9 mouse cellular contexts compared by ENCODE assay signal in the genomic region with DNA sequence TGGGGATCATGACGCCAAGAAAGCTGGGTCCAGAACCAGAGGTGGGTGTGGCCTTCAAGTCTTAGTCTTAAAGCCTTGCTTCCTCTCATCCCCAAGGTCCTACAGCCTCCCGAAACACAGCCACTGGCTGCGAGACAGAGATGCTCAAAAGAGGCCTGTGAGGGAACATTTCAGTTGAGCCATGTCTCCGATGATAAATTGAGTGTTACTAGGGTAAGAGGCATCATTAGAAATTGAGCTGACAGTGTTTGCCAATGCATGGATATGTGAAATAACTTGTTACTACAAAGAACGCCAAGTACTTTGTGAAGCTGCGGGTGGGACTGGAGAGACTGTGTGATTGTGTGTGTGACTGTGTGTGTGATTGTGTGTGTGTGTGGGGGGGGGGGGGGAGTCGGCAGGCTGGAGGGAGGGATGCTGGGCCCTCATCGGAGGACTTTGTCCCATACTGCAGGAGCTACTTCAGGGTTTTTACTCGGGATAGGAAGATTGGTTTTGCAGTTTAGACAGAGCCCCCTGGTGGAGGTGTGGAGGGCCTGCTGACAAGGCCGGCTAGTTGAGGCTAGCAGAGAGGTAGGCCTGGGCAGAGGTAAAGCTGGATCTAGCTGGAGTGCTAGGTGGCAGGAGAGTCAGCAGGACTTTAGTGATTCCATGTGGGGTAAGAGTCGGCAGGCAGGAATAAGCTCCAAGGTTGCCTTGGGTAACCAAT. TPM values are rescaled to one million over a fixed set of nuclear protein-coding genes. Genes with fewer than 3 reads are reported as not detected.
A peak's percentile ranks its signal among the peaks of the same experiment; 100 is the strongest.
DNase-seq lines count a peak whose midpoint lies in the region; ATAC-seq and TF ChIP-seq lines count a peak whose summit lies in the region.
"Had no signal": no experiment of that assay in that cellular context is flagged by ENCODE, and none has a peak within 500 bp of the region (broad histone marks: within the 10 kb centered on the region; RNA-seq: fewer than 3 reads in every experiment).

No protein-coding gene starts in this region.

- H3K36me3 ChIP-seq in liver, embryonic 12.5 days: no peaks in the 10 kb centered on the region
- H3K36me3 ChIP-seq: embryonic facial prominence, embryonic 12.5 days had no signal

- no peaks in the 10 kb centered on the region for H3K27me3 ChIP-seq in liver, embryonic 12.5 days (replicated peaks)
- H3K27me3 ChIP-seq: embryonic facial prominence, embryonic 12.5 days had no signal

- H3K4me2 ChIP-seq in liver, embryonic 12.5 days: no peak overlapping the region
- H3K4me2 ChIP-seq: embryonic facial prominence, embryonic 12.5 days had no signal

- no peak overlapping the region for H3K4me3 ChIP-seq in embryonic fibroblast, embryonic 13.5 days (ENCODE audit: insufficient read depth, low read length)
- H3K4me3 ChIP-seq in liver, embryonic 12.5 days: no peak overlapping the region
- H3K4me3 ChIP-seq: embryonic facial prominence, embryonic 12.5 days had no signal

- H3K9me3 ChIP-seq in liver, embryonic 12.5 days (replicated peaks): no peaks in the 10 kb centered on the region
- H3K9me3 ChIP-seq: embryonic facial prominence, embryonic 12.5 days had no signal

- H3K9ac ChIP-seq in liver, embryonic 12.5 days: no peak overlapping the region
- H3K9ac ChIP-seq: embryonic facial prominence, embryonic 12.5 days had no signal

- peak; percentile 51; the same call in 1 of the 2 replicates for ATAC-seq in liver, embryonic 12.5 days

- intact Hi-C loops in heart, postnatal 10 days (cut with DNase I): loop anchor here (2.0 kb wide), 1 partner anchor 407 kb away; no protein-coding TSS in a partner anchor

- 50% methylated on average over 11 of the region's 11 CpGs for WGBS in liver, embryonic 12.5 days (ENCODE audit: insufficient replicate concordance)

- TF ChIP-seq CTCF in embryonic fibroblast, embryonic 13.5 days (IDR thresholded peaks at IDR 0.05; ENCODE audit: borderline replicate concordance, insufficient read depth, low read length): peak; percentile 35; the same call in 1 of the 2 replicates

- peak; percentile 66 for DNase-seq in 416B (ENCODE audit: low read depth)
- peak; percentile 34 for DNase-seq in T-cell, adult 2 months (ENCODE audit: low spot score)
- DNase-seq in heart, postnatal 10 days: peak; percentile 55 to 74
- peak; percentile 70 for DNase-seq in kidney, postnatal 14 days
- DNase-seq in neural tube, embryonic 10.5 days (ENCODE audit: extremely low spot score, low spot score): peak; percentile 45
- DNase-seq in testis, postnatal 14 days (ENCODE audit: low spot score): peak; percentile 50

- no peak overlapping the region for H3K27ac ChIP-seq in embryonic fibroblast, embryonic 13.5 days (ENCODE audit: insufficient read depth, low read length)
- H3K27ac ChIP-seq in liver, embryonic 12.5 days: no peak overlapping the region
- H3K27ac ChIP-seq: embryonic facial prominence, embryonic 12.5 days had no signal

- no peaks in the 10 kb centered on the region; the same call in 1 of the 2 replicates for H3K4me1 ChIP-seq in embryonic fibroblast, embryonic 13.5 days (ENCODE audit: control insufficient read depth, insufficient read depth, low read length)
- H3K4me1 ChIP-seq in liver, embryonic 12.5 days: no peaks in the 10 kb centered on the region
- H3K4me1 ChIP-seq: embryonic facial prominence, embryonic 12.5 days had no signal

- TF ChIP-seq POLR2A in embryonic fibroblast, embryonic 13.5 days (IDR thresholded peaks at IDR 0.05; ENCODE audit: low read depth, low read length): no peak

RNA-seq across cellular contexts. Expression of a gene that starts 7.9 kb away (rescaled TPM):
- 21.1 and 24.3 TPM in 2 replicates for polyA plus RNA-seq in embryonic fibroblast, embryonic 13.5 days (2011; ENCODE audit: insufficient read length, low read depth, missing spikeins)
- 10 to 100 TPM; 55.3 to 55.5 TPM for total RNA-seq in heart, postnatal 10 days (2021)
- polyA plus RNA-seq in liver, embryonic 12.5 days (2016; fragmentation: Nextera tagmentation; extraction: Ambion mirVana): 19.6 and 21.8 TPM in 2 replicates
